Mouse (Mus musculus): ENCODE measurements around the gene Cab39. TPM values are rescaled to one million over a fixed set of nuclear protein-coding genes. Genes with fewer than 3 reads are reported as not detected.

The Cab39 gene
- polyA plus RNA-seq, 1 experiment from 2014 or later: 33.8 TPM

DNA sequence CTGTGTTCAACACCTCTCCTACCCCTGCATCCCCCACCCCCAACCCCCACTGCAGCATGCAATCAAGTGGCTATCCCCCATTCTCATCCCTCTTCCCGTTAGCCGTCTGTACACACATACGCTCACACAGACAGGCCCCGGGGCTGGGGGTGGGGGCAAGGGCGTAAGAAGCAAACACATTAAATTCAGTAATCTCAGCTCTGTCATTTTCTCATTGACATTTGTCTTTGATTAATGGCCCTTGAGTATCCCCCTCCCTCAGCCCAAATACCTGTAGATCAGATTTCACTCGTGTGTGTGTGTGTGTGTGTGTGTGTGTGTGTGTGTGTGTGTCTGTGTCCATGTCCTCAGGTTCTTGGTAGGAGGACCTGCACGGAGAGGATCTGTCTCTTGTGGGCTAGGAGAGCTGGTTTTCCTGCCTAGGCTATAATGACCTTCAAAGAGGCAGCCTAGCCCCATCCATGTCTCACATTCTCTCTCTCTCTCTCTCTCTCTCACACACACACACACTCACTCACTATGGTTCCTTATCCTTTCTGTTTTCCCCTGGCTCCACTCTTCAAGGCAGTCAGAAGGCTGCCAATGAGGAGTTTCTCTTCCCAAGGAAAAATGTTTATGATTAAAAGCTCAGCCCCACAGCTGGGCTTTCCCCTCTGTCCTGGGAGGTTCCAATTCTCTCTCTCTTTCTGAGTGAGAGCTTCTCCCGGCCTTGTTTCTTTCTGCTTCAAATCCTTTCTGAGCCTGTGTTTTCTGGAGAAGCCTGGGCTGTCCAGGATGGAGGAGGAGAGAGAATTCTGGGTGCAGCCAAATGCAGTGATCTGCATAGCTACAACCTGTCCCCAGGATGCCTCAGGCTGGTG, 104.9 kb downstream of the Cab39 start:
- no peak for TF ChIP-seq CTCF (IDR thresholded peaks at IDR 0.05; ENCODE audit: low read depth)
- Histone ChIP-seq H3K4me1 (replicated peaks; ENCODE audit: control insufficient read depth, insufficient read depth, low read length) (peaks cover 16% of the 10 kb centered on the region; the same call in 1 of the 2 replicates), H3K4me3 (ENCODE audit: low read depth, low read length) (no peak overlapping the region), H3K27ac (ENCODE audit: low read depth, low read length) (no peak overlapping the region), H3K36me3 (ENCODE audit: control insufficient read depth, insufficient read depth) (peaks cover 5% of the 10 kb centered on the region; the same call in 1 of the 2 replicates), H3K9ac (ENCODE audit: low read depth, low read length) (0 out of 2 replicates have a peak overlapping the region, but pooled peaks have one; percentile 17), H3K9me3 (ENCODE audit: control insufficient read depth) (no peaks in the 10 kb centered on the region), H3K4me2 (replicated peaks; ENCODE audit: low read depth) (no peak overlapping the region), H3K27me3 (replicated peaks; ENCODE audit: control insufficient read depth, insufficient read depth, low read length) (no peaks in the 10 kb centered on the region)
- ATAC-seq: no peak
- WGBS: 37% methylated on average over 8 of the region's 8 CpGs

DNA sequence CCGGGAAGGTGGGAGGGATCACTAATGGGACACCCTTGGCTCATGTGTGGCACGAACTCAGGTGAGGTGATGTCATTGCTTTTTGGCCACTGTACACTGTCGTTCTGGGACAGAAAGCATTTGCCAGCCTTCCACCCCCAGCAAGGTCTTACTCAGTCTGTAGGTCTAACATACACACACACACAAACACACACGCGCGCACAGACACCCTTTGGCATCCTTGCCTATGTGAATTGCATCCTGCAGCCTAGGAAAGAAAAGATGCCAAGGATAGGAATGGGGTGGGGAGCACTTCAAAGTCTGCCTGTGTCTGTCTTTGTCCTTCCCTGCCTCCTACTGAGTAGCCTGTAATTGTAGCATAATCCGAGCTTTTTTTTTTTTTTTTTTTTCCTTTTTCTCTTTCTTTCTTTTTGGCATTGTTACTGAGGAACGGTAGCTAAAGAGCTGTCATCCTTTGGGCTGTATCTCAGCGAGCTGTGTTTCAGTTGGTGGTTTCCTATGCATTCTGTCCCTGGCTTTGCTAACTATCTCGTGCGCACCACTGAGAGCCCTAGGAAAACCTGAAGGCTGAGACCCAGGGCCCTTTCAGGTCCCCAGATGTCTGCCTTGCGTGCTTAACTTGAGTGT, 105.6 kb downstream of the Cab39 start:
- Histone ChIP-seq H3K9me3 (ENCODE audit: control insufficient read depth) (no peaks in the 10 kb centered on the region), H3K27me3 (replicated peaks; ENCODE audit: control insufficient read depth, insufficient read depth, low read length) (no peaks in the 10 kb centered on the region), H3K4me3 (ENCODE audit: low read depth, low read length) (no peak overlapping the region), H3K4me1 (replicated peaks; ENCODE audit: control insufficient read depth, insufficient read depth, low read length) (peaks cover 13% of the 10 kb centered on the region; the same call in 1 of the 2 replicates), H3K27ac (ENCODE audit: low read depth, low read length) (no peak overlapping the region), H3K36me3 (ENCODE audit: control insufficient read depth, insufficient read depth) (peaks cover 11% of the 10 kb centered on the region; the same call in 1 of the 2 replicates), H3K9ac (ENCODE audit: low read depth, low read length) (0 out of 2 replicates have a peak overlapping the region, but pooled peaks have one; percentile 17), H3K4me2 (replicated peaks; ENCODE audit: low read depth) (no peak overlapping the region)
- TF ChIP-seq CTCF (IDR thresholded peaks at IDR 0.05; ENCODE audit: low read depth): no peak
- WGBS: 71% methylated on average over 12 of the region's 12 CpGs
- no peak for ATAC-seq

DNA sequence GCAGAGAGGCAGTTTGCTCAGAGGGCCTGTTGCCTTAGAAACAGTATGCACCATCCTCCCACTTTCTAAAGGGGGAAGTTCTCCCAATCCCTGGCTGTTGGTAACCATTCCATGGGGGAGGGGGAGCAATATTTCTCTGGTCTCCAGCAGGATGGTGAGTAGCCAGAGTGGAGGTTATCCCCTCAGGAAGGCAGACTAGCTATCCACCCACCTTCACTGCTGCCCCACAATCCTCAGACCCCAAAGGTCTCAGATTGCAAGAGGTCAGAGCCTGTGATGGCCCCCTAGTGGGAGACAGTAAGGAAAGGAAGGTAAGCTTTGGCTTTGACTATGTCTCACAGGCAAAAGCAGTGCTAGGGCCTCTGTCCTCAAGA, 106.1 kb downstream of the Cab39 start:
- Histone ChIP-seq H3K36me3 (ENCODE audit: control insufficient read depth, insufficient read depth) (peaks cover 16% of the 10 kb centered on the region; the same call in 1 of the 2 replicates), H3K4me1 (replicated peaks; ENCODE audit: control insufficient read depth, insufficient read depth, low read length) (0 out of 2 replicates have a peak, but pooled peaks cover 12% of the 10 kb centered on the region), H3K27me3 (replicated peaks; ENCODE audit: control insufficient read depth, insufficient read depth, low read length) (no peaks in the 10 kb centered on the region), H3K4me3 (ENCODE audit: low read depth, low read length) (no peak overlapping the region), H3K9ac (ENCODE audit: low read depth, low read length) (no peak overlapping the region), H3K9me3 (ENCODE audit: control insufficient read depth) (no peaks in the 10 kb centered on the region), H3K4me2 (replicated peaks; ENCODE audit: low read depth) (no peak overlapping the region), H3K27ac (ENCODE audit: low read depth, low read length) (no peak overlapping the region)
- no peak for ATAC-seq
- TF ChIP-seq CTCF (IDR thresholded peaks at IDR 0.05; ENCODE audit: low read depth): peak; percentile 50

DNA sequence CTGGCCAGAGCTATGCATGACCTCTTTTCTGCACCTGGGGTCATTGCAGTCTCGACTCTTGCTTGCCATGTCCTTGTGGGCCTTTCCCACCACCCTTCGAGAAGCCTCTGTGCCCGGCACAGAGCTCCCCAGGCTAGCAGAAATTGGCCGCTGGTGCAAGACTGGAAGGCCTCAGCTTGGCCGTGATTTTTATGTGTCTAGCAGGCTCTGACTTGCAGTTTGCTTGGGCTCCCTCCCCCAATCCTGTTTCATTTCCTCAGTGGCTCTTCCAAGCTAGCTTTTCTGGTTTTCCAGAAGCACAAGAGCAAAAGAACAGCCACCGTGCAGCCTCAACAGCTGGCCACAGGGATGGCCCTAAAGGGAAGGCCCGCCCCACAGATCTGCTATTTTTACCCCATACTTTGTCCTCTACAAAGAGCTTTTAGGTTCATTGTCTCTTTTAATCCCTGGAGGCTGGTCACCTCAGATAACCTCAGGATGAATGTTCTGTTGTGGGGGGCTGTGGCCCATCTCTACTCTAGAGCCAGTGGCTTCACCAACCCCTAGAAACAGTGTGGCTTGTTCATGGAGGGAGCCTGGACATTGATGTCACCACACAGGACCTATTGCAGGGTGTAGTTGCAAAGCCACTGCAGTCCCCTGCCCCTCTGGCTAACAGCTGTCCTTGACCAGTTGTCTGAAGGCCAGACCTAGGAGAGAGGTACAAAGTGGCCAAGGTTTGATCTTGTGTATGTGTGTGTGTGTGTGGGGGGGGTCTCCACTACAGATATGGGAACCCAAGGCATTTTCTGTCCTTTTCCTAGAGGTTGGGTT, 107.5 kb downstream of the Cab39 start:
- Histone ChIP-seq H3K9ac (ENCODE audit: low read depth, low read length) (no peak overlapping the region), H3K4me3 (ENCODE audit: low read depth, low read length) (no peak overlapping the region), H3K9me3 (ENCODE audit: control insufficient read depth) (no peaks in the 10 kb centered on the region), H3K27me3 (replicated peaks; ENCODE audit: control insufficient read depth, insufficient read depth, low read length) (no peaks in the 10 kb centered on the region), H3K27ac (ENCODE audit: low read depth, low read length) (no peak overlapping the region), H3K4me1 (replicated peaks; ENCODE audit: control insufficient read depth, insufficient read depth, low read length) (0 out of 2 replicates have a peak, but pooled peaks cover 10% of the 10 kb centered on the region), H3K4me2 (replicated peaks; ENCODE audit: low read depth) (no peak overlapping the region), H3K36me3 (ENCODE audit: control insufficient read depth, insufficient read depth) (peaks cover 30% of the 10 kb centered on the region)
- no peak for ATAC-seq
- TF ChIP-seq CTCF (IDR thresholded peaks at IDR 0.05; ENCODE audit: low read depth): no peak
- 63% methylated on average over 7 of the region's 7 CpGs for WGBS

Small RNAs within 50 kb of the gene (microRNA-seq; reads per million reads assigned to microRNA genes)
- gene Gm25472 (not detected), gene Mir8096 (not detected)

Other genes starting within 250 kb of the Cab39 start
- gene G530012D18Rik, start 217.8 kb upstream of the Cab39 start, polyA plus RNA-seq (2015; fragmentation: Nextera tagmentation; extraction: Ambion mirVana): not detected in 2 replicates
- 0.91 and 1.6 TPM in 2 replicates for gene Sp110, start 194.6 kb upstream of the Cab39 start, polyA plus RNA-seq (2015; fragmentation: Nextera tagmentation; extraction: Ambion mirVana)
- 1.6 and 1.8 TPM in 2 replicates for gene Sp140, start 193.1 kb upstream of the Cab39 start, polyA plus RNA-seq (2015; fragmentation: Nextera tagmentation; extraction: Ambion mirVana)
- gene Sp100, start 143.5 kb upstream of the Cab39 start, polyA plus RNA-seq (2015; fragmentation: Nextera tagmentation; extraction: Ambion mirVana): 4.2 and 6.2 TPM in 2 replicates
- 0.55 and 0.78 TPM in 2 replicates for gene A630001G21Rik, start 14.8 kb upstream of the Cab39 start, polyA plus RNA-seq (2015; fragmentation: Nextera tagmentation; extraction: Ambion mirVana)
- 112 and 113 TPM in 2 replicates for gene Itm2c, start 100.8 kb downstream of the Cab39 start, polyA plus RNA-seq (2015; fragmentation: Nextera tagmentation; extraction: Ambion mirVana)
- 0.13 and 0.22 TPM in 2 replicates for gene 4933407L21Rik, start 135.0 kb downstream of the Cab39 start, polyA plus RNA-seq (2015; fragmentation: Nextera tagmentation; extraction: Ambion mirVana)
- gene Gpr55, start 167.6 kb downstream of the Cab39 start, polyA plus RNA-seq (2015; fragmentation: Nextera tagmentation; extraction: Ambion mirVana): 0.30 and 0.42 TPM in 2 replicates
- gene Spata3, start 223.4 kb downstream of the Cab39 start, polyA plus RNA-seq (2015; fragmentation: Nextera tagmentation; extraction: Ambion mirVana): not detected in 2 replicates

All from intestine, postnatal 0 days (tissue).